Mouse (Mus musculus) gastrocnemius, postnatal 4 days (tissue): ENCODE data around the gene Anapc13. TPM values are rescaled to one million over a fixed set of nuclear protein-coding genes. Genes with fewer than 3 reads are reported as not detected.

ENCODE experiments used
- DNase-seq, 2 experiments: peaks; one replicate each; pipeline ENCODE4 v3.0.0; 2021 to 2022; ENCODE audit warnings: low spot score in 2 of 2, mixed read lengths in 2 of 2
- total RNA-seq, 2 experiments: library from RNA; stranded (reverse); gene quantifications; 2 replicates each; pipeline ENCODE4 v1.2.3; 2021

The Anapc13 gene
- total RNA-seq, 2 experiments from 2014 or later, result 200 to 212 TPM

DNA sequence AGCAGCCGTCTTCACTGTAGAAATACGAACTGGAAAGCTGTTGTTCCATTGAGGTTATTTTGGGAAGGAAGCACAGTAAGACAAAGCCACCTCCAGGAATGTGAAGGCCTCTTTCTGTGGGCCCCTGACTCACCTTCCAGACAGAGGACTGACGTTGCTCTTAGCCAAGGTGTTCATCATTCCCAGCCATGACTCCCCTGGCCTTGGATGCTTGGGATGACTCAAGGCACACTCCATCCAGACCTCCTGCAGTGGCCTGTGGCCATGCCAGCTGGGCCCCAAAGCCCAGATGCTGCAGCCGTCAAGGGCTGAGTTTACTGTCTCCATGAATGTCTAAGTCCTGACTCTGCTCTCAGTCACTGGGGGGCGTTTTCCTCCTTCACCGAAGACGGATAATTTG is 47.3 kb downstream of the Anapc13 start:
- DNase-seq, result no peak

DNA sequence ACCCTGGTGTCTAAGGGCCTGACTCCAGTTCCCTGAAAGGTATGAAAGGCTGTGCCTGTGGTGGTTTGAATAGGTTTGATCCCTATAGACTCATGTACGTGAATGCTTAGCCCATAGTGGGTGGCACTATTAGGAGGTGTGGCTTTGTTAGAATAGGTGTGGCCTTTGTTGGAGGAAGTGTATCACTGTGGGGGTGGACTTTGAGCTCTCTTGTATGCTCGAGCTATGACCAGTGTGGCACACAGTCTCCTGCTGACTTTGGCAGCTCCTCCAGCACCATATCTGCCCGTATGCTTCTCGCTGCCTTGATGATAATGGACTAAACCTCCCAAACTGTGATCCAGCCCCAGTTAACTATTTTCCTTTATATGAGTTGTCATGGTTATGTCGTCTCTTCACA is 49.8 kb downstream of the Anapc13 start:
- no peak for DNase-seq

DNA sequence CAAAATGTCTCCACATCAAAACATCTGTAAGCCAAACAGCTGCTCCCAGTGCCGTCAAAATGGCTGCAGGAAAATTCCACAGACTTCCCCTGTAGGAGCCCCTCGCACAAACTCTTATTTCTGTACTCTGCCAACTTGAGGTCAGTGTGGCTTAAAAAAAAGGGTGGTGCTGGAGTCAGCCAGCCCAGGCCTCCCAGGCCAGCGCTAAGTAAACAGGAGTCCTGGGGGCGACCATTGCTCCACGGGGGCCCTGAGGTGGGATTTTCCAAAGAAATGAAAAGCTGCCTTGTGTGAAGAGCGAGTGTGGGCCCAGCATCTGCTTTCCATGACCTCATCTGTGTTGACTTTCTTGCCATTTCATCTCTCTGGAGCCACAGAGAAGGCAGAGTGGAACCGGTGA is 55.4 kb downstream of the Anapc13 start:
- DNase-seq, result no peak

Other genes with a start within 250 kb of the Anapc13 start
- gene Ky, start 120.5 kb upstream of the Anapc13 start, total RNA-seq, result 100 to 1,000 TPM; 109 to 122 TPM
- gene Cep63, start 238 bp downstream of the Anapc13 start, total RNA-seq, result 10 to 100 TPM; 41.1 to 43.7 TPM
- gene Amotl2, start 90.4 kb downstream of the Anapc13 start, total RNA-seq, result 10 to 100 TPM; 58.1 to 61.2 TPM
- 10 to 100 TPM; 60.0 to 60.5 TPM for gene Ryk, start 208.6 kb downstream of the Anapc13 start, total RNA-seq